Mouse (Mus musculus): Measurements from ENCODE around the gene Acox1. TPM values are rescaled to one million over a fixed set of nuclear protein-coding genes. Genes with fewer than 3 reads are reported as not detected.

Acox1 gene
- polyA plus RNA-seq, 1 experiment from 2014 or later = 67.5 TPM

GRCm38 (mm10) chr11:116215991-116216390, 17.1 kb upstream of the Acox1 start:
- Histone ChIP-seq H3K27me3 (ENCODE audit: control insufficient read depth, insufficient read depth, low read length) (peaks cover 9% of the 10 kb centered on the region), H3K4me3 (replicated peaks; ENCODE audit: low read length) (no peak overlapping the region), H3K9me3 (ENCODE audit: control insufficient read depth, low read length) (no peaks in the 10 kb centered on the region), H3K27ac (no peak overlapping the region), H3K4me2 (replicated peaks) (no peak overlapping the region), H3K36me3 (replicated peaks; ENCODE audit: control insufficient read depth, insufficient read depth) (peaks cover 6% of the 10 kb centered on the region; the same call in 1 of the 2 replicates), H3K9ac (no peak overlapping the region), H3K4me1 (replicated peaks; ENCODE audit: control insufficient read depth, insufficient read depth, low read length) (no peaks in the 10 kb centered on the region)
- no peak for ATAC-seq (ENCODE audit: low FRiP score)
- 98% methylated on average over 6 of the region's 6 CpGs for WGBS
- no peak for DNase-seq (ENCODE audit: low spot score)

DNA sequence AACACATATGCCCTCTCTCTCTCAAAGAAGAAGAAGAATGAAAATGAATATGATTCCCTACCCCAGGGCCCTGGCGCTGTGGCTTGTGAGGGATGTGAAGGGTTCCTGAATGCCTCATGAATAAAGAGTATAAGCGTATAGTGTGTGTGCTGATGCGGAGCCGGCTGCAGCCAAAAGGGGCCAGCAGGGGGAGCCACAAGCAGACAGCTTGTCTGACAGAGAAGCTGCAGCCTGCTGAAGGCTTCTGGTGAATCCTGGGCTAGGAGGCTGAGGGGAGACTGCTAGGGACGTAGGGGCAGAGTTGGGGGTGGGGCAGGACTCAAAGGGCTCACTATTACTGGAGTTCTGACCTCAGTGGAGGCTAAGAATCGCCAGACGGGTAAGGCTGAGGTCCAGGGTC, 16.3 kb upstream of the Acox1 start:
- no peak for ATAC-seq (ENCODE audit: low FRiP score)
- Histone ChIP-seq H3K27me3 (ENCODE audit: control insufficient read depth, insufficient read depth, low read length) (peaks cover under 1% of the 10 kb centered on the region; the same call in 1 of the 2 replicates), H3K4me2 (replicated peaks) (no peak overlapping the region), H3K4me3 (replicated peaks; ENCODE audit: low read length) (no peak overlapping the region), H3K4me1 (replicated peaks; ENCODE audit: control insufficient read depth, insufficient read depth, low read length) (no peaks in the 10 kb centered on the region), H3K9me3 (ENCODE audit: control insufficient read depth, low read length) (no peaks in the 10 kb centered on the region), H3K36me3 (replicated peaks; ENCODE audit: control insufficient read depth, insufficient read depth) (peaks cover 6% of the 10 kb centered on the region; the same call in 1 of the 2 replicates), H3K9ac (no peak overlapping the region), H3K27ac (no peak overlapping the region)
- no peak for DNase-seq (ENCODE audit: low spot score)
- 80% methylated on average over 7 of the region's 7 CpGs for WGBS

DNA sequence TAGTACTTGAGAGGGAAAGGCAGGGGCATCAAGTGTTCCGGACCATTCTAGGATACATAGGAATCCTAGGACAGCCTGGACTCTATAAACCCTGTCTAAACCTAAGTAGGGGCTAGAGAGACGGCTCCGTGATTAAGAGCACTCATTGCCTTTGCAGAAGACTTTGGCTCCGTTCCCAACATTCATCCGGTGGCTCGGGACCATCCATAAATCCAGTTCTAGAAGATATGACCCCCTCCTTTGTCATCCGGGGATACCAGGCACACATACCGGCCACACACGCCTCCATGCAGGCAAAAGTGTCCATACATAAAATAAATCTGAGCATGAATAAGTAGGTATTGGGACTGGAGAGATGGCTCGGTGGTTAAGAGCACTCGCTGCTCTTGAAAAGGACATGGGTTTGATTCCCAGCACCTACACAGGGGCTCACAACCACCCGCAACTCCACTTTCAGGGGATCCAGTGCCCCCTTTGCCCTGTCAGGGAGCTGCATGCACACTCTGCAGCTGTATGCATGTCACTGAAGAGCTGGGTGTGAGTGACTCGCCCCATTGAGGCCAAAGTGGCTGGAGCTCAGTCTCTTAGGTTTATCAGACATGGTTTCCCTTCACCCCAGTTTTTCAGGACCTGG, 15.1 kb upstream of the Acox1 start:
- ATAC-seq (ENCODE audit: low FRiP score) (no peak), DNase-seq (ENCODE audit: low spot score) (no peak)
- WGBS = 90% methylated on average over 13 of the region's 13 CpGs
- Histone ChIP-seq H3K9me3 (ENCODE audit: control insufficient read depth, low read length) (no peaks in the 10 kb centered on the region), H3K36me3 (replicated peaks; ENCODE audit: control insufficient read depth, insufficient read depth) (peaks cover 6% of the 10 kb centered on the region; the same call in 1 of the 2 replicates), H3K9ac (no peak overlapping the region), H3K4me2 (replicated peaks) (no peak overlapping the region), H3K4me1 (replicated peaks; ENCODE audit: control insufficient read depth, insufficient read depth, low read length) (no peaks in the 10 kb centered on the region), H3K27me3 (ENCODE audit: control insufficient read depth, insufficient read depth, low read length) (no peaks in the 10 kb centered on the region), H3K4me3 (replicated peaks; ENCODE audit: low read length) (no peak overlapping the region), H3K27ac (no peak overlapping the region)

DNA sequence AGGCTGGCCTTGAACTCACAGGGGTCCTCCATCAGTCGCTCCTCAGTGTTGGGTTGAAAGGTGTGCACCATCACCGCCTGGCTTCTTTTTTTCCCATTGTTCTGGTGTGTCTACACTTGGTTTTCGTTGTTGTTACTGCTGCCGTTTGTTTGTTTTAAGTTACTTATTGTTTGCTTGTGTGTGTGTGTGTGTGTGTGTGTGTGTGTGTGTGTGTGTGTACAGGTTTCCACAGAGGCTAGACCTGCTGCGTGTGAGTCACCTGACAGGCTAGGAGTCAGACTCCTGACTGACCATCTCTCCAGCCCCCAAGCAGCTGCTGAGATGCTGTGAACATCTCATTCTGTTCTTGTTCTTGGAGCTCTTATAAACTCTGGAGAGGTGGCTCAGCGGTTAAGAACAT, 14.0 kb upstream of the Acox1 start:
- Histone ChIP-seq H3K4me1 (replicated peaks; ENCODE audit: control insufficient read depth, insufficient read depth, low read length) (no peaks in the 10 kb centered on the region), H3K27me3 (ENCODE audit: control insufficient read depth, insufficient read depth, low read length) (no peaks in the 10 kb centered on the region)

DNA sequence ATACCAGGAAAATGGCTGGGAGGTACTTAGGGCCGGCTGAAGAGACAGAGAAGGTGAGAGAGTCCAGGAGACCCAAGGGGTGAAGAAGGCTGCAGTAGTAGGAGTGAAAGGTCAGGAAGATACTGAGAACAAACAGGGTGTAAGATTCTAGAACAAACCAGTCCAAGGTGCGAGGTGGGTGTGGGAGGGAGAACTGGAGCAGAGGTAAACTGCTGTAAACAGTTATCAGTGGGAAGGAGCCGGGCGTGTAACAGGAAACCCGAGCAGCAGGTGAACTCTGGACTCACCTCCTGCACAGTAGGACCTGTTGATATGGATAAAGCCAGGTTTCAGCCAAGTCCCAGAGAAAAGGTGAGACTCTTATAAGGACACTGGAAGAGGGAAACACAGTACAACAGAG, 11.9 kb upstream of the Acox1 start:
- no peak overlapping the region for H3K27ac ChIP-seq
- no peaks in the 10 kb centered on the region for H3K4me1 ChIP-seq (replicated peaks; ENCODE audit: control insufficient read depth, insufficient read depth, low read length)
- H3K36me3 ChIP-seq (replicated peaks; ENCODE audit: control insufficient read depth, insufficient read depth) = peaks cover 30% of the 10 kb centered on the region
- no peak overlapping the region for H3K4me2 ChIP-seq (replicated peaks)
- no peaks in the 10 kb centered on the region for H3K27me3 ChIP-seq (ENCODE audit: control insufficient read depth, insufficient read depth, low read length)
- no peak for DNase-seq (ENCODE audit: low spot score)
- H3K9ac ChIP-seq = no peak overlapping the region
- no peak for ATAC-seq (ENCODE audit: low FRiP score)
- H3K9me3 ChIP-seq (ENCODE audit: control insufficient read depth, low read length) = no peaks in the 10 kb centered on the region
- no peak overlapping the region for H3K4me3 ChIP-seq (replicated peaks; ENCODE audit: low read length)
- WGBS = 74% methylated on average over 5 of the region's 5 CpGs

More for the DNA sequence above, 14.0 kb upstream of the Acox1 start:
- Histone ChIP-seq H3K4me3 (replicated peaks; ENCODE audit: low read length) (no peak overlapping the region), H3K27ac (no peak overlapping the region), H3K9me3 (ENCODE audit: control insufficient read depth, low read length) (no peaks in the 10 kb centered on the region), H3K4me2 (replicated peaks) (no peak overlapping the region), H3K36me3 (replicated peaks; ENCODE audit: control insufficient read depth, insufficient read depth) (peaks cover 12% of the 10 kb centered on the region; the same call in 1 of the 2 replicates), H3K9ac (no peak overlapping the region)
- WGBS = 91% methylated on average over 6 of the region's 6 CpGs
- ATAC-seq (ENCODE audit: low FRiP score) (no peak), DNase-seq (ENCODE audit: low spot score) (no peak)

DNA sequence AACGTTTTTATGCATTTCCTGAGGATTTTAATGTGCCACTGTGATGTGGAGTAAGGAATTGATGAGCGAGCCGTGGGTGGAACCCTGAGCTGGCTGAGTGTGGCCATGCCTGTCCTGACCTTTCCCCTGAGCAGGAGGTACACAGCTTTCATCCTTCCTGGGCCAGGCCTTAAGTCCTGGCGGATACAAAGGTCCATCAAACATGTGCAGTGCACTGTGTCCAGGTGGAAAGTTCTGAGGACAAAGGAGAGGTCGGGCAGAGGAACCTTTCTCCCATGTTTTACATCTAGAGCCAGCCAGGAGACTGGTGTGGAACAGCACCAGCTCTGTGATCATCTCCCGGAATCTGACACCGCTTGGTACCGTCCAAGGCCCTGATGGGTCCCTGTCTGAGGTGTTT, 10.4 kb upstream of the Acox1 start:
- ATAC-seq (ENCODE audit: low FRiP score) (no peak), DNase-seq (ENCODE audit: low spot score) (no peak)
- no peak overlapping the region for H3K4me2 ChIP-seq (replicated peaks)
- WGBS = 86% methylated on average over 8 of the region's 8 CpGs
- no peaks in the 10 kb centered on the region for H3K4me1 ChIP-seq (replicated peaks; ENCODE audit: control insufficient read depth, insufficient read depth, low read length)
- H3K9ac ChIP-seq = no peak overlapping the region
- H3K4me3 ChIP-seq (replicated peaks; ENCODE audit: low read length) = no peak overlapping the region
- peaks cover 41% of the 10 kb centered on the region for H3K36me3 ChIP-seq (replicated peaks; ENCODE audit: control insufficient read depth, insufficient read depth)
- no peaks in the 10 kb centered on the region for H3K27me3 ChIP-seq (ENCODE audit: control insufficient read depth, insufficient read depth, low read length)
- H3K27ac ChIP-seq = no peak overlapping the region
- H3K9me3 ChIP-seq (ENCODE audit: control insufficient read depth, low read length) = no peaks in the 10 kb centered on the region

- no peaks in the 10 kb centered on the region for H3K9me3 ChIP-seq (ENCODE audit: control insufficient read depth, low read length)
- no peak for ATAC-seq (ENCODE audit: low FRiP score)
- WGBS = 88% methylated on average over 3 of the region's 3 CpGs
- H3K36me3 ChIP-seq (replicated peaks; ENCODE audit: control insufficient read depth, insufficient read depth) = peaks cover 43% of the 10 kb centered on the region
- H3K4me1 ChIP-seq (replicated peaks; ENCODE audit: control insufficient read depth, insufficient read depth, low read length) = no peaks in the 10 kb centered on the region
- H3K4me3 ChIP-seq (replicated peaks; ENCODE audit: low read length) = no peak overlapping the region
- no peak overlapping the region for H3K9ac ChIP-seq
- DNase-seq (ENCODE audit: low spot score) = no peak
- H3K4me2 ChIP-seq (replicated peaks) = no peak overlapping the region
- no peaks in the 10 kb centered on the region for H3K27me3 ChIP-seq (ENCODE audit: control insufficient read depth, insufficient read depth, low read length)
- no peak overlapping the region for H3K27ac ChIP-seq
These were observed 9.8 kb upstream of the Acox1 start for GRCm38 (mm10) chr11:116208660-116209059.

DNA sequence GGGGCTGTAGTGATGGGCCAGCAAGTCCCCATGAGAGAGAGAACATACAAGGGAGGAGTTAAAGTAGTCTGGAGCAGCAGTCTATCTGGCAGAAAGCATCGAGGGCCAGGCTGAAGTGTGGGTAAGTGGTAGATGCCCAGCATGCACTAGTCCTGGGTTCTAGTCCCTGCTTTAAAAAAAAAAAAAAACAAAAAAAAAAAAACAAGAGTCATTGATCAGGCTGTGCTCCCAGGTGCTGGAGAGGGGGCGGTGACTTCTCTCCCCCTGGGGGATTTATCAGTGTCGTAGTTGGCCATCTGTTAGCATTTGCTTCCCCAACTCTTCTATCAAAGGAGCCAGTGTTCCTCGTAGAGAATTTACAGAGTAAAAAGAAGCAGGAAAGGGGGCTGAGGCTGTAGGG, 7.8 kb upstream of the Acox1 start:
- Histone ChIP-seq H3K4me3 (replicated peaks; ENCODE audit: low read length) (no peak overlapping the region), H3K4me1 (replicated peaks; ENCODE audit: control insufficient read depth, insufficient read depth, low read length) (no peaks in the 10 kb centered on the region), H3K36me3 (replicated peaks; ENCODE audit: control insufficient read depth, insufficient read depth) (peaks cover 41% of the 10 kb centered on the region), H3K27me3 (ENCODE audit: control insufficient read depth, insufficient read depth, low read length) (no peaks in the 10 kb centered on the region), H3K4me2 (replicated peaks) (no peak overlapping the region), H3K9ac (no peak overlapping the region), H3K9me3 (ENCODE audit: control insufficient read depth, low read length) (no peaks in the 10 kb centered on the region), H3K27ac (no peak overlapping the region)
- DNase-seq (ENCODE audit: low spot score) = no peak
- WGBS = 72% methylated on average over 4 of the region's 4 CpGs
- no peak for ATAC-seq (ENCODE audit: low FRiP score)

DNA sequence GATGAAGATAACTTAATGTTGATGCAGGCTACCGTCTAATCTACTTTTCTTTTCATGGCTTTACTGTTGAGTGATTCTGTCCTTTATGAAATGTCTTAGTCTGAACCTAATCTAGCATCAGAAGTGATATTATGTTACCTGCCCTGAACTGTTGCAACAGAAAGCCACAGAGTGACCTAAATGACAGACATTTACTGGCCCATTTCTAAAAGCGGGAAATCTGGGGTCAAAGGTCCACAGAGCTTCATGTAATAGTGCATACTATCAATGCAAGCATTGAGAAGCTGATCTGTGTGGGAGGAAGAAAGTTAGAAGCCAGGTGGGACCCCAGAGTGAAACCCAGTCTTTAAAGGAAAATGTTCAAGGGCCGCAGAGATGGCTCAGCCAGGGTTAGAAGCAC, 4.3 kb upstream of the Acox1 start:
- no peak for ATAC-seq (ENCODE audit: low FRiP score)

GRCm38 (mm10) chr11:116201151-116201550, 2.3 kb upstream of the Acox1 start:
- Histone ChIP-seq H3K27ac (no peak overlapping the region), H3K36me3 (replicated peaks; ENCODE audit: control insufficient read depth, insufficient read depth) (peaks cover 31% of the 10 kb centered on the region), H3K4me2 (replicated peaks) (no peak overlapping the region), H3K9ac (no peak overlapping the region), H3K9me3 (ENCODE audit: control insufficient read depth, low read length) (no peaks in the 10 kb centered on the region), H3K27me3 (ENCODE audit: control insufficient read depth, insufficient read depth, low read length) (no peaks in the 10 kb centered on the region), H3K4me3 (replicated peaks; ENCODE audit: low read length) (no peak overlapping the region), H3K4me1 (replicated peaks; ENCODE audit: control insufficient read depth, insufficient read depth, low read length) (peaks cover 16% of the 10 kb centered on the region)
- ATAC-seq (ENCODE audit: low FRiP score) = no peak
- no peak for DNase-seq (ENCODE audit: low spot score)
- WGBS = 91% methylated on average over 2 of the region's 2 CpGs

More for the DNA sequence above, 4.3 kb upstream of the Acox1 start:
- no peak for DNase-seq (ENCODE audit: low spot score)
- Histone ChIP-seq H3K27ac (no peak overlapping the region), H3K4me3 (replicated peaks; ENCODE audit: low read length) (no peak overlapping the region), H3K4me2 (replicated peaks) (no peak overlapping the region), H3K9ac (no peak overlapping the region), H3K9me3 (ENCODE audit: control insufficient read depth, low read length) (no peaks in the 10 kb centered on the region), H3K36me3 (replicated peaks; ENCODE audit: control insufficient read depth, insufficient read depth) (peaks cover 37% of the 10 kb centered on the region), H3K4me1 (replicated peaks; ENCODE audit: control insufficient read depth, insufficient read depth, low read length) (0 out of 2 replicates have a peak, but pooled peaks cover 5% of the 10 kb centered on the region), H3K27me3 (ENCODE audit: control insufficient read depth, insufficient read depth, low read length) (no peaks in the 10 kb centered on the region)
- 95% methylated on average over 3 of the region's 3 CpGs for WGBS
